In genomic region chr19:10277331-10277730, GRCm38 (mm10) we compare ENCODE assay signal across 9 mouse cellular contexts. TPM values are rescaled to one million over a fixed set of nuclear protein-coding genes. Genes with fewer than 3 reads are reported as not detected.
A peak's percentile ranks its signal among the peaks of the same experiment; 100 is the strongest.
DNase-seq lines count a peak whose midpoint lies in the region; ATAC-seq and TF ChIP-seq lines count a peak whose summit lies in the region.
"Had no signal": no experiment of that assay in that cellular context is flagged by ENCODE, and none has a peak within 500 bp of the region (broad histone marks: within the 10 kb centered on the region; RNA-seq: fewer than 3 reads in every experiment).

No protein-coding gene starts in this region.

- 4% methylated on average over 17 of the region's 17 CpGs for WGBS in cerebellum, adult 2 months
- WGBS in hindbrain, embryonic 12.5 days, result 1% methylated on average over 17 of the region's 17 CpGs
- WGBS in small intestine, adult 2 months, result 11% methylated on average over 17 of the region's 17 CpGs

- peak; percentile 67 for ATAC-seq in hindbrain, embryonic 12.5 days (ENCODE audit: low FRiP score)

- peak overlapping the region; percentile 20; the same call in 1 of the 2 replicates for H3K4me2 ChIP-seq in hindbrain, embryonic 12.5 days (replicated peaks)

- peak; percentile 35 for DNase-seq in heart, postnatal 4 days
- no peak for DNase-seq in heart, postnatal 10 days
- peak; percentile 48 to 63 for DNase-seq in cerebellum, adult 2 months
- peak; percentile 70 to 88 for DNase-seq in layer of hippocampus, postnatal 14 days (ENCODE audit: low spot score in 2 of 2)
- no peak for DNase-seq in adrenal gland, postnatal 10 days
- no peak for DNase-seq in urinary bladder, postnatal 36 days (ENCODE audit: low spot score in 2 of 2)

- no peak for TF ChIP-seq CTCF in cerebellum, adult 2 months (IDR thresholded peaks at IDR 0.05; ENCODE audit: borderline replicate concordance, insufficient read depth, low read depth, low read length)
- no peak for TF ChIP-seq CTCF in small intestine, adult 2 months (IDR thresholded peaks at IDR 0.05; ENCODE audit: extremely low read depth, insufficient read length, insufficient replicate concordance, low read depth, low read length)

- H3K27me3 ChIP-seq in cerebellum, adult 2 months (ENCODE audit: control insufficient read depth, insufficient read depth, low read length), result no peaks in the 10 kb centered on the region
- peaks cover 87% of the 10 kb centered on the region for H3K27me3 ChIP-seq in hindbrain, embryonic 12.5 days
- no peaks in the 10 kb centered on the region for H3K27me3 ChIP-seq in small intestine, adult 2 months (ENCODE audit: control insufficient read depth, insufficient read depth, low read length)

- H3K9ac ChIP-seq in hindbrain, embryonic 12.5 days, result no peak overlapping the region

- H3K4me1 ChIP-seq in cerebellum, adult 2 months (ENCODE audit: control insufficient read depth, insufficient read depth, low read length), result peaks cover 26% of the 10 kb centered on the region
- peaks cover 43% of the 10 kb centered on the region for H3K4me1 ChIP-seq in hindbrain, embryonic 12.5 days
- H3K4me1 ChIP-seq in small intestine, adult 2 months (ENCODE audit: control insufficient read depth, insufficient read depth, insufficient read length, low read length), result peaks cover 45% of the 10 kb centered on the region

- no peak for TF ChIP-seq POLR2A in cerebellum, adult 2 months (IDR thresholded peaks at IDR 0.05; ENCODE audit: borderline replicate concordance, insufficient read depth, low read length)
- TF ChIP-seq POLR2A in small intestine, adult 2 months (IDR thresholded peaks at IDR 0.05; ENCODE audit: low read depth, low read length), result no peak

- H3K36me3 ChIP-seq in hindbrain, embryonic 12.5 days, result no peaks in the 10 kb centered on the region
- no peaks in the 10 kb centered on the region for H3K36me3 ChIP-seq in small intestine, adult 2 months (ENCODE audit: control insufficient read depth, insufficient read depth, low read length)

- H3K9me3 ChIP-seq in hindbrain, embryonic 12.5 days (replicated peaks), result no peaks in the 10 kb centered on the region

- H3K27ac ChIP-seq in cerebellum, adult 2 months (ENCODE audit: insufficient read depth, low read length), result no peak overlapping the region
- no peak overlapping the region for H3K27ac ChIP-seq in hindbrain, embryonic 12.5 days
- H3K27ac ChIP-seq in small intestine, adult 2 months (ENCODE audit: insufficient read depth, low read depth, low read length), result peak overlapping the region; percentile 91

- no peak overlapping the region for H3K4me3 ChIP-seq in cerebellum, adult 2 months (replicated peaks; ENCODE audit: insufficient read depth, low read depth, low read length)
- no peak overlapping the region for H3K4me3 ChIP-seq in hindbrain, embryonic 12.5 days
- peak overlapping the region; percentile 44 for H3K4me3 ChIP-seq in small intestine, adult 2 months (ENCODE audit: low read depth, low read length)

- intact Hi-C loops in heart, postnatal 10 days (cut with DNase I), result no loop called here

RNA-seq across cellular contexts. Expression of gene Dagla, which starts 27.3 kb away (rescaled TPM):
- total RNA-seq in heart, postnatal 4 days (2021), result 1 to 10 TPM; 3.8 to 4.1 TPM
- 1 to 10 TPM; 4.1 to 4.5 TPM for total RNA-seq in heart, postnatal 10 days (2021)
- 53.4 and 59.5 TPM in 2 replicates for polyA plus RNA-seq in cerebellum, adult 2 months (2012; rRNA removed)
- polyA plus RNA-seq in hindbrain, embryonic 12.5 days (2016; fragmentation: Nextera tagmentation; extraction: Ambion mirVana), result 4.9 and 5.1 TPM in 2 replicates
- 100 to 1,000 TPM; 131 to 134 TPM for total RNA-seq in layer of hippocampus, postnatal 14 days (2021)
- polyA plus RNA-seq in small intestine, adult 2 months (2012; rRNA removed), result 5.6 and 8.7 TPM in 2 replicates
- 1 to 10 TPM; 6.3 to 8.4 TPM for total RNA-seq in adrenal gland, postnatal 10 days (2021)
- total RNA-seq: hematopoietic stem cell, adult 5-6 weeks had no signal

RNA-seq across cellular contexts. Expression of gene Myrf, which starts 36.8 kb away (rescaled TPM):
- 10 to 100 TPM in 1 of 2 experiments, 1 to 10 TPM in 1; 9.0 to 11.9 TPM for total RNA-seq in heart, postnatal 4 days (2021)
- total RNA-seq in heart, postnatal 10 days (2021), result 1 to 10 TPM; 5.7 to 9.1 TPM
- polyA plus RNA-seq in cerebellum, adult 2 months (2012; rRNA removed), result 35.0 and 43.1 TPM in 2 replicates
- 1.3 and 1.9 TPM in 2 replicates for polyA plus RNA-seq in hindbrain, embryonic 12.5 days (2016; fragmentation: Nextera tagmentation; extraction: Ambion mirVana)
- total RNA-seq in layer of hippocampus, postnatal 14 days (2021), result 10 to 100 TPM; 29.6 to 31.2 TPM
- polyA plus RNA-seq in small intestine, adult 2 months (2012; rRNA removed), result 58.3 and 65.5 TPM in 2 replicates
- total RNA-seq in adrenal gland, postnatal 10 days (2021), result 1 to 10 TPM; 4.9 to 6.4 TPM
- total RNA-seq: hematopoietic stem cell, adult 5-6 weeks had no signal

Comparison
In these comparisons a context has a peak if more than half of its experiments do, and no peak if none do; other contexts are left out.
1. DNase-seq: peak in heart, postnatal 4 days (single experiment), cerebellum, adult 2 months (2 of 2) and layer of hippocampus, postnatal 14 days (2 of 2); none in heart, postnatal 10 days (0 of 2), adrenal gland, postnatal 10 days (single experiment) and urinary bladder, postnatal 36 days (0 of 2).
2. RNA of gene Dagla, which starts 27.3 kb away (total RNA-seq): 131 to 134 TPM in layer of hippocampus, postnatal 14 days; 6.3 to 8.4 TPM in adrenal gland, postnatal 10 days, 4.1 to 4.5 TPM in heart, postnatal 10 days and 3.8 to 4.1 TPM in heart, postnatal 4 days; every median in the first group is over 10 times any median in the second.